Mouse (Mus musculus) urinary bladder, adult 2 months (tissue): ENCODE measurements around the gene Skp1a. TPM values are rescaled to one million over a fixed set of nuclear protein-coding genes. Genes with fewer than 3 reads are reported as not detected.
"Not testable (repeated sequence)": the region's sequence is repeated elsewhere in the genome, so short reads cannot be mapped to it uniquely, and the experiment has no call there.

Experiments used
- DNase-seq: peaks from one replicate; pipeline ENCODE4 v3.0.0; 2022; ENCODE audit warnings: low spot score
- polyA plus RNA-seq: library from polyadenylated mRNA; depleted of rRNA; stranded (reverse); fragments of >200 nt; gene quantifications from 2 replicates; pipeline ENCODE4 v1.2.3, GENCODE M21; 2012; rRNA removed

Skp1a gene
- 206 and 212 TPM in 2 replicates for polyA plus RNA-seq

DNA sequence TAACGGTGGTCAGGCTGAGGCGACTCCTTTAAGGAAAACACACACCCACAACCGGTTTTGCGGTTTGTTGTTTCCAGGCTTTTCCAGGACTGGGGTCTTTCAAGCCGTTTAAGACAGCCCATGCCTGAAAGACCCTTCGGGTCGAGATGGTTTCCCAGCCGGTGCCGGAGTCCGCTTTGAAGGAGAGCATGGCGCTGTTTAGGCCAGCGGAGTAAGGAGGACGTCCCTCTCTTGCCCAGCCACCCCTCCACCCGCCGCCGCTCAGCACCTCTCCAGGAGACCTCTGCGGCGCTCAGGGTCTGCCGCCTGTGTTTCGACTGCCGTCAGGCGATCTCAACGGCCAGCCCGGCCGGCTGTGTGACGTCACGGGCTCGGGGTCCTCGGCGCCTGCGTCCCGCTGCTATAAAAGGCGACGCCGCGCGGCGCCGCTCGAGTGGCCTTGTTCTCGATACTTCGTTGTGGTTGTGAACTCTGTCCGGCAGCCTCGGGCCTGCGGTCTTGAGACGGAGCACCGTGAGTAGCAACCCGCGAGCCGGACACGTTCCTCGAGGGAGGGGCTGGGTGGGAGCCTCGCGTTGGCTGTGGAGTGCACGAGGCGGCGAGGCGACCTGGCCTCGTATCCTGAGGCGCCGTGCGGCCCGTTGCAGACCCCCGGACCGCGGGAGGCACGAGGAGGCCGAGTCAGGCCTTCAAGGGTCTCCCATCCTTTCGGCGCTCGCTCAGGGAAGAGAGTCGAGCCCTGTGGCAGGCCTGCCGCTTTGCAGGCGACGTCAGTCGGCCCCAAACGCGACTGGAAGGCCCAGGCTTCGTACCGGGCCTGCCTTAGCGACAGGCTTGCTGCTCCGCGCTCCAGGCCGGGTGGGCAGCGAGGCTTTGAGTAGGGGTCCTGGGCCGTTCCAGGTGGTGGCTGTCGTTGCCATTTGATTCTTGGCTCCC is at the start of gene Skp1a:
Skp1a (plus strand) TSS at position 390 of the 936 bp plus-strand sequence.
- DNase-seq, result peak; percentile 97

DNA sequence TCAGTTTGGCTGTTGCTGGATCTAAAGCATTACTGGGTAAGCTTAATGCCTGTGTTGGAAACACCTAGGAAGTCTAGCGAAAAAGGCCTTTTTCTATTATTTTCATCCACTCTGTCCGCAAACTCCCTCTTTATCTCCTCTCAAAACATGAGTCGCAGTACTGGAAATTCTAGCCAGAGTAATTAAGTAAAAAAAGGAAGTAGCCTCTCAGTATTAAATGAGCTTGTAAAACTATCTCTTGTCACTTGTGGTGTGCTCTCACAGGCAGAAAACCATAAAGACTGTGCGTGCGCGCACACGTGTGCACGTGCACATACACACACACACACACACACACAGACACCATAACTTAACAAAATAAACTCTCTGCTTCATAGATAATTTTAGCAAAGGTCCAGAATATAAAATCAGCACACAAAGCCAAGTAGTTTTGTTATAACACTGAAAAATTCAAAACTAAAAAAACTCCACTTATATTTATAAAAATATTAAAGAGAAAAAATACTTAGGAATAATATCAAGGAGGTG is 35.2 kb upstream of the Skp1a start:
- not testable (repeated sequence) for DNase-seq

DNA sequence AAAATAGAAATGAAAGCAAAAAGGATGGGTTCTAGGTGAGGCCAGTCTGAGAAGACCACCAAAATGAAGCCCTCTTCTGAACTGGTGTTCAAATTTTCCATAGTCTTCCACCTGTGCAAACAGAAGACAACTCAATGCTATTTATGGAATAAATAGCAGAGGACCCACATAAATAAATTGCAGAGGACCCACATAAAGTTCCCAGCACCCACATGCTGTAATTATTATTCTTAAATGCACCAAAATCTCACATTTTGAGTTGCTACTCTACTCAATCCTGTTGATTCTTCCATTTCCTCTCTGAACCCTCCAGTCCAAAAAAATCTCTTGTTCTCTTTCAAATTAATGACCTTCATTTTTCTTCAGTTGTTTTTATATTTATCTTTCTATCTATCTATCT is 17.9 kb upstream of the Skp1a start, which contains the start of gene Olfr1371:
Olfr1371 (minus strand) TSS at position 101 of the 400 bp plus-strand sequence.
- DNase-seq, result no peak

DNA sequence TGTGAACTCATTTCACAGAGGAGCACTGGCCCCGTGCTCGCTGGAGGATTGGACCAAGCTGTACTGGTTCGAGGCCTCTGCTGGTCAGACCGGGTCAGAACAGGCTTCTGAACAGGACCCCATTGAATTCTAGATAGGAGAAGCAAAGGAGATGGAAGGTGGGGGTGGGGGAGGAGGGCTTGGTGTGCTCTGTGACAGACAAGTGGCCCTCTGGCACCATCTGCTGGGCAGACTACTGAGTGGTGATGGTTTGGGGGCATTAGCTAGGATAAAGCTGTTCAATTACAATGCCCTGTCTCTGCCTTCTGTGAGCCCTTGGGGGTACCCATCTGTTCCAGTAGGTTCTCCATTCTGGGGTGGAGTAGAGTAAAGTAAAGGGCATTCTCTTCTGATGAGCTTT is 11.5 kb upstream of the Skp1a start:
- DNase-seq, result peak; percentile 39

DNA sequence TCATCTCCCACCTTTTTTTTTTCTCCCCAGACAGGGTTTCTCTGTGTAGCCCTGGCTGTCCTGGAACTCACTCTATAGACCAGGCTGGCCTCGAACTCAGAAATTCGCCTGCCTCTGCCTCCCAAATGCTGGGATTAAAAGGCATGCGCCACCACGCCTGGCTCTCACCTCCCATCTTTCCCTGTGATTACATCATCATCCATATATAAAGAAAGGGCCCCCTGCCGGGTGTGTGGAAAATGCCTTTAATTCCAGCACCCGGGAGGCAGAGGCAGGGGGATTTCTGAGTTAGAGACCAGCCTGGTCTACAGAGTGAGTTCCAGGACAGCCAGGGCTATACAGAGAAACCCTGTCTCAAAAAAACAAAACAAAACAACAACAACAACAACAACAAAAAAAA is 9.9 kb upstream of the Skp1a start:
- not testable (repeated sequence) for DNase-seq

DNA sequence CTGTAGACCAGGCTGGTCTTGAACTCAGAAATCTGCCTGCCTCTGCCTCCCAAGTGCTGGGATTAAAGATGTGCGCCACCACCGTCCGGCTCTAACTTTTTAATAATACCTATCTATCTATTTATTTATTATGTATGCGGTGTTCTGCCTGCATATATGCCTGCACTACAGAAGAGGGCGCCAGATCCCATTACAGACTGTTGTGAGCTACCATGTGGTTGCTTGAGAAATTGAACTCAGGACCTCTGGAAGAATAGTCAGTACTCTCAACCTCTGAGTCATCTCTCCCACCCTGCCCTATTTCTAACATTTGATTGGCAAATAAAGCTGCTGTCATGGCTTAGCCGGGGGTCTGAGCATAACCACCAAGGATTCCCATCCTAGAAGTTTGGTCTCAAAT is 8.9 kb upstream of the Skp1a start:
- no peak for DNase-seq

DNA sequence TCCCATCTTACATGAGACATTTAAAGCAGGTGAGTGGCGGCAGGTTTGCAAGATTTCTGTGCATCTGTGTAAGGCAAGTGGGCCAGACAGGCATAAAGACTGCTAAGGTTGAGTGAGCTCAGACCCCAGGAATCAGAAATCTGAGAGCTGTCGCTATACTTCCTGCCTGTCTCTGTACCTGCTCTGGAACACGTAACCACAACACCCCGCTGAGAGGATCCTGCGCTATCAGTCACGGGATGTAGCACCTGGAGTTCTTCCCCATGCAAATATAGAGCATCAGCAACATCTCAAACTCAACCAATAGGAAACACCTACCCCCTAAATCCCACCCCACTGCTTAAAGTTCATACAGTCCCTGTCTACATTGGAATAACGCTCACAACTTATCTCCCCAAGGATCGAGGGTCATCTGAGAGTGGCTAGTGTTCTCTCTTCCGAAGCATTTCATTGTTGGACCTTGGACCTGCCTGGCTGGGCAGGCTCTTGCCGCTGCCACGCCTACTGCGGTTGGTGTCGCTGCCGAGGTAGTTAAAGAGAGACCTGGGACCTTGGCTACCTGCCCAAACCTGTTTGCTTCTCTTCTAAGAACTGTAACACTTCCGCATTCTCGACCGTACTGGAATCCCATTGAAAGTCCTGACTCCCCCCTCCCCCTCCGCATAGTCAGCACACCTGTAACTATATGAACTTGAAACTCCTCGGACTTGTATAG is 7.7 kb upstream of the Skp1a start:
- no peak for DNase-seq

DNA sequence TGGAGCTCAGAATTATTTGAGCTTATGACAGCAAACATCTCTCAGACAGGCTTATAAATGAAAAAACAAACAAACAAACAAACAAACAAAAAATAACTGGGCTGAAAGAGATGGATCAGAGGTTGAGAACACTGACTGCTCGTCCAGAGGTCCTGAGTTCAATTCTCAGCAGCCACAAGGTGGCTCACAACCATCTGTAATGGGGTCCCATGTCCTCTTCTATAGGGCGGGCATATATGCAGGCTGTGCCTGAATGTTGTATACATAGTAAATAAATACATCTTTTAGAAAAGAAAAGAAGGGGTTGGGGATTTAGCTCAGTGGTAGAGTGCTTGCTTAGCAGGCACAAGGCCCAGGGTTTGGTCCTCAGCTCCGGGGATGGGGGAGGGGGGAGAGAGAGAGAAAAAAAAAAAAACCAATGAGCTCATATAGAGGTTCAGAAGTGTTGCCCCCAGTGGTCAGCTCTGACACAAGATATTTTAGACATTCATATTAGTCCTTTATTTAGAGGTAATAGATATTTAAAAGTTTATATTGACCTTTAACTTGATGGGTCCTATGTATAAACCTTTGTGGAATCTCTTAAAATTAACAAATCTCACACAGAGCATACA is 5.7 kb upstream of the Skp1a start:
- DNase-seq, result no peak

DNA sequence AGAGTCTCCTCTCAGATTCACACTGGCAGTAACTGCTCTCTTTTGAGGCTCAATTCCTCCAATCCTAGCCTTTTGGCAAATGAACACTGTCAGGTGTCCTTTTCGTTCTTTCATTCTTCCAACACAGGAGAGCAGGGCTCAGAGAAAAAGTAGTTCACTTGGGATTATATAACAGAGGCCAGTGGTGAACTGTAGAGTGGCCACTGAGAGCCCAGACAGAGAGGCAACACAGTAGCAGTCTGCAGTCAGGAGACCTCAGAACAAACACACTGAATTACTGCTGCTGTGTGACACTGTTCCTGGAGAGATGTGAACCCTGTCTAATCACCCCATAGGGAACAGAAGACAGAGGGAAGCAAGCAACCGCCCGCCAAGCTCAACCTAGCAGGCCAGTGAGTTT is 4.7 kb upstream of the Skp1a start:
- DNase-seq, result no peak

DNA sequence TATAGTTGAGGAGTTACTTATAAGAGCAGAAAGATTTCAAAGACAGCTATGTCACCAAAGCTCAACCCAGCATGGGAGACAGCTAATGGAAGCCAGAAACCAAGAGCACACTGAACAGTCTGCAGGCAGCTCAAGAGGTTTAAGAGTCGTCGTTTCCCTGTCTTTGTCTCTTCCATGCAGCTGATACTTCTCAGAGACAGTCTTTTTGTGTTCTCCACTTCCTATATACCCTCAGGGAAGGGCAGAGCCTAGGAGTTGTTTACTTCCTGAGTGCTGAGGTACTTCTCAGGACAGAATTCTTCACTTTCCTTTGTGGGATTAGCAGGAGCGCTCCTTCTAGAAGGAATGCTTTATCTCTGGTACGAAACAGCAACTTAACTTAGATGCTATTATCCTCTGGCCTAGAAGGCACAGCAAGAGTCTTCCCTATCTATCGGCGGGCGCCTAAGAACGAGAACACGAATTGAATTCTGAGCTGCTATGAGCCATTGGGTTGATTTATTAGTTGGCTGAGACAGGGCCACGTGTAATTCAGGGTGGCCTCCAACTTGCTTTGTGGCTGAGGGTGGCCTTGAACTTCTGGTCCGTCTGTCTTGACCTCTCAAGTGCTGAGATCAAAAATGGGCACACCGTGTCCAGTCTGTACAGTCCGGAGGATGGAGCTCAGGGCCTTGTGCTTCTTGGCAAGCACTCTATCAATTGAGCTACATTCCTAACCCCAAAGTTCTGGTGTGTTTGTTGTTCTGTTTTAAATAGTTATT is 4.1 kb upstream of the Skp1a start:
- DNase-seq, result no peak

DNA sequence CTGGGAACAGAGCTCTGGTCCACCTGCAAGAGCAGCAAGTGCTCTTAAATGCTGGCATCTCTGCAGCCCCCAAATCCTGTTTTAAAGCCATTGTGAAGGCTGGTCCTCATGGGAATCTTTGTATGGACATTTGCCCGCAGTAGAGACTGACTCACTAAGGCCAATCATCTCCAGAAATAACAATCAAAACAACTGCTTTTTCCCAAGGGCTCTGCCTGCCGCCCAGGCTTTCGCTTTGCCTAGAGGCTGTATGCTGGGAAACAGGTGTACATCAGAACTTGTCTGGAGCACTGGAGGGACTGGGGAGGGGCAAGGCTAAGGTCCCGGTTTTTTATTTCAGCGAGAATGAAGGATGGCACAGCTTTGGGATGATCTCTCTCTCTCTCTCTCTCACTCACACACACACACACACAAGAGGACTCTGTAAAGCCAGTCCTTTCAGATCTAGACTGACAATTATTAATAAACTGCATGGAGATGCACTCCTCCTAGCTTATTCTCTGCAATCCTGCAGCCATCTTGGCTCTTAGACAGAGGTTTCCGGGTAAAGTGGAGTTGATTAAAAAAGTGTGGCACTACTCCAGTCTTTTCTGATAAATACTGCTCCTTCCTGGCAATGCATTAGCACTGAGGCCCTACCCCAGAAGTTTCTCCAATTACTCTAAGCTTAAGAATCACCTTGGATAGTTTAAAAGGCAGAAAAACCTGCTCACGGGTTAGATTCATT is 2.9 kb upstream of the Skp1a start:
- DNase-seq, result no peak

DNA sequence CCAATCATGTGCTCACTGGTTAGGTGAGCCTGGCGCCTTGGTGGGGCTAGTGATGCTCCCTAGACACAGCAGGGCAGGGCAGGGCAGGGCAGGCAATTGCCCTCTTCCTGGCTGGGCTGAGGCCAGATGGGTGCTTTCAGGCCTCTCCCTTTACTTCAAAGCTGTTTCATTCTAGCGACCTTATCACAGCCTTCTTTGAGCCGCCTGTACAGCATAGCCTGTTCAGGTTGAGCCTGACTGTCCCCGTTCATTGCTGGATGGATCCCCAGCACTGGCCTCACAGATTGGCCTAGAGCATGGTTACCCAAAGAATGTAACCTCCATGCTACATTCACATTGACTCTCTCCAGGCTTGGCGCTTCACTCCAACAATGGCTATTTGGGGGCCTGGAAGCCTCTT is 1.1 kb upstream of the Skp1a start:
- no peak for DNase-seq

DNA sequence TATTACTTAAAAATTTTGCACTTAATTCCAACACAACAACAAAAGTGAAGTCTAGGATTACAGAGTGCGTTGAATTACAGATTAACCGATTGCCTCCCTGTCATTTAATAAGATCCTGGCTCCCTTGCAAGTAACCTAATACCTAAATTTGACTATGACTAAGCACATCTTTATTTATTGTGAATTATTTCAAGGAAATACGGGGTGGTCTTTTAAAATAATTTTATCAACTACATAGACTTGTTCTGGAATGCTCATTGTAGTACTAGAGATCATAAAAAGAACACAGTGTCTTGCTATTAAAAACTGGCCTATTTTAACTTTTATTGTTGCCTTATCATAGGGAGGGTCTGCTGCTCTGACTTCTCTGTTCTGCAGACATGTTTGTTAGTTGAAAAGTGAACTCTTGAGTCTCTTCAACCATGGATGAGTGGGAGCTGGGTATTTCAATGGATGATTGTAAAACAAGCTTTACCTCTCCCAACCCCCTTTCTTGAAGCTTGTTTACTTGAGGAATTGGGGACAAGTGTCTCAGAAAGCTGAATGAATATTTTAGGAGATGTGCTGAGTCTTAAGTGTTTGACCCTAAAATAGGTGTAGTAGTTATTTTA is 1.4 kb downstream of the Skp1a start:
- DNase-seq, result no peak

DNA sequence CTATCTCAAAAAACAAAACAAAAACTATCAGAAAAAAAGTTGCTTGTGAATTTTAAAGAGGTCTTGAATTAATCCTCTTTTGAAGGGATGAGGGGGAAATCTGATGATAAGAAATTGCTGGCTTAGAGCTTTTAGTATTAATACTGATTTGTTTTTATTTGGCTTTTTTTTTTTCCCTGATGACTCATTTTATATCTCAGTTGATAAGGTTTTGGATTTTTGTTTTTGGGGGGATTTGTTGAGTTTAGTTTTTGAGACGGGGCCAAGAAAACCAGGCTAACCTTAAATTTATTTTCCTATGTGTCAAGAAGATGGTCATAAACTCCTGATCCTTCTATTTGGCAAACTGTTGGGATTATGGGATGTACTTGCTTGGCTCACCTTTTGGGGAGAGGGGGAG is 2.1 kb downstream of the Skp1a start:
- DNase-seq, result no peak

DNA sequence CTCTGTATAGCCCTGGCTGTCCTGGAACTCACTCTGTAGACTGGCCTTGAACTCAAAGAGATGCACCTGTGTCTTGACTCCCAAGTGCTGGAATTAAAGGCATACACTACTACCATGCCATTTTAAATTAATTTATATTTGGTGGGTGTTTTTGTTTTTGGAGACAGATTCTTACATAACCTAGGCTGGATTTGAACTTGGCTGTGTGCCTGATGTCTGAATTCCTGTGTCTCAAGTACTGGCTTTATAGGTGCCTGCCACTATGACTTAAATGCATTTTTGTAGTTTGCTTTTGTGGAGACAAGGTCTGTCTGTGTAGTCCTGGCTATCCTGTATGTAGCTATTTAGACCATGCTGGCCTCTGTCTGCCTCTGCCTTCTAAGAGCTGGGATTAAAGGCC is 2.7 kb downstream of the Skp1a start:
- no peak for DNase-seq

DNA sequence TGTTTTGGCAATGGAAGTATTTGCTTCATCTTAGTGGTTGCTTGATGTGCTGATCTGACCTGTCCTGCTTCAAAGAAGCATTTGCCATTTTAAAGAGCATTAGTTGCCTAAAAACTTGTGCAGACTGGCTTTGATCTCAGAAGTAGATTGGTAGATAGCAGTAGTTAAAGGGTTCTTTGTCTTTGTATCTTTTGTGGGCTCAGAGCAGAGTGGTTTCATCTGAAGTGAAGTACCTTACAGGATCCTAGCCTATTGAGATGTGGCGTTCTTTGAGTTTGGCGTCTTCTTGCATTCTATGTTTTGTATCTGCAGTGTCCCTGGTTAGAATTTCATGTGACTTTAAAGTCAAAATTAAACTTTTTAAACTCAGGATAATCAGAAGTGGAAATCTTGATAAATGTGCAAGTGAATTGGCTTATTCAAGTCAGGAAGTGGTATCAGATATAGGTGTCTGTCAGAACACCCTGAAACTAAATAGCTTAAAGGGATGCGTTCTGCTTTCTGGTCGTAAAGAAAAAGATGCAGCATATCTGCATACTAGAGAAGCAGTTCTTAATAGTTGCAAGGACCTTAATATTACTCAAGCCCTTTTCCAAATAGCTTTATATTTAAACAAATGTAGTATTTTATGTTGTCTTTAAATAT is 9.2 kb downstream of the Skp1a start:
- DNase-seq, result no peak

DNA sequence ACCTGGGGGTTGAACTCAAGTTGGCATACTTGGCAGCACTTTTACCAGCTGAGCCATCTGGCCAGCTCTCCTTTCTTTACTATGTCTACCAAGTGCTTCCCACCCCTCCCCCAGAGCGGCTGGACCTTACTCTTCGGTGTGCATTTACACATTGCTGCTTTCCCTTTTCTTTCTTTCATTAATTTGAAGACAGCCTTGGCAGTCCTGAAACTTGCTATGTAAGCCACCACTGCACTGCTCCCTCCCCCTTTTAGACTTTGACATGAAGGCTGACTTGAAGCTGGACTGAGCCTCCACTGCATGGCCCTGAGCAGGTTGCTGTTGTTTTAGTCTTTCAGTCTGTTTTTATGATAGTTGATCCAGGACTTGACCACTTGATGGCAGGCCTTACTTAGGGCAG is 17.7 kb downstream of the Skp1a start:
- no peak for DNase-seq

DNA sequence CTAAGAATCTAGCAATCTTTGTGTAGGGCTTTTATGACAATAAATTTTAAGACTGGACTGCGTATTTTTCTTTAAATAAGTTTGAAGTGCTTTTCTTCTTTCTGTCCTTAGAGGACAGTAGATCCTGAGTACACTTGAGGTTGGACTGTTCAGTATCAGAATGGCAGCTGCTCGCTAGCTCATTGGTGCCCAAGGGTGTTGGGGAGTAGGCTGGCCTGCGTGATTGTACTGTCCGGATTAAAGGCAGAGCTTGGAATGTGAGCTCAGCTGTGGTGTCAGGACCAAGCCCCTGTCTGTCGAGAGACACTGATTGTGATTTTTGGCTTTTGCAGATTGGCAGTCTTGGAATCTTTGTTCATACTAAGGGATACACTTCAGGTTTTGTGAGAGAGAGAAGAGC is 20.0 kb downstream of the Skp1a start:
- DNase-seq, result no peak

DNA sequence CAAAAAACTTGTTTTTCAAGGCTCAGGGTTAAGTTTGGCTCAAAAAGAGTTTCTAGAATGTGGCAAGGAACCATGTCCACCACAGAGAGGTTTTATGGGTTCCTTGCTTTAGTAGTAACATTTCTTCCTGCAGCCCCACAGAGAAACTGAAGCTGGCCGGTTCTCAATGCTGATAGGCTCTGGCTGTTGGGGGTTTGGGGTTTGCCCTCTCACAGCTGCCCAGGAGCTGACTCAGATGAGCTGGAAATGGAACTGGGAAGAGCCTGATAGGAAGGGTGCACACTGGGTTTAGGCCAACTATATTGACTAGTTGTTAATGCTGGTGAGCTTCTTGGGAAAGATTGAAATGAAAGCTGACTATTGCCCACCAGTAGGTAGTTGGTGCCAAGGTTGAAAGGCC is 20.9 kb downstream of the Skp1a start:
- DNase-seq, result no peak
